Mouse (Mus musculus): ENCODE data around the gene 4933405L10Rik.

DNA sequence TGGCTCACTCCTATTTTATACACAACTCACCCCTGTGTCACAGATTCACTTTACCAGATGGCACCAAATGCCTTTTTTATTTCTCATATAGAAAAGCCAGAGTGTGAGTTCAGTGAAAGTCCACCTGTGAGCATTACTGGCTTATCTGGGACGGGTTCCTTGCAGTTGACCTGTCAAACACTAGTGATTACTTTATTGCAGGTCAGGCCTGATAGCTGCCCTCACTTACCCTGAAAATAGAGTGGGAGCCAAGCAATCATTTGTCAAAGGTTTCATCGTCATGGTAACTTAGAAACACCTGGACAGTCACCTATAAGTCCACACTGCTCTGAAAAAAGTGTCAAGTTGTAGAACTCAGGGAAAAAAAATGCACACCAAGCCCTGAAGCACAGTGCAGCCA lies 47.2 kb downstream of the 4933405L10Rik start:
- TF ChIP-seq CTCF (IDR thresholded peaks at IDR 0.05; ENCODE audit: borderline replicate concordance, control insufficient read depth, extremely low read depth, insufficient read depth, low read length, poor library complexity), result no peak
- TF ChIP-seq POLR2A (IDR thresholded peaks at IDR 0.05; ENCODE audit: control insufficient read depth, extremely low read depth, insufficient read depth, low read length, poor library complexity), result no peak

All from thymus, adult 2 months (tissue).